Mouse (Mus musculus) granulocyte monocyte progenitor cell, adult 5-6 weeks (primary cell): ENCODE measurements around the gene Pde4b. TPM values are rescaled to one million over a fixed set of nuclear protein-coding genes. Genes with fewer than 3 reads are reported as not detected.

Experiments
- ATAC-seq: replicated peaks from 2 replicates; pipeline ENCODE4 v1.8.0; 2016; ENCODE audit warnings: mild to moderate bottlenecking, moderate TSS enrichment, inconsistent platforms; ENCODE audit not compliant: poor library complexity, severe bottlenecking
- total RNA-seq, 2 experiments: library from RNA; stranded (forward) in 1 of 2; stranded (reverse) in 1 of 2; fragments of 200-712, 200-1000 nt in 1 of 2; fragments of >200 nt in 1 of 2; fragmentation: Nextera tagmentation in 1 of 2; gene quantifications; 2 replicates each; pipeline ENCODE4 v1.2.3; 2014 to 2017

Gene Pde4b
- total RNA-seq, 2 experiments from 2014 or later, result 6.1 to 10.3 TPM

- no peak for ATAC-seq
These were observed 479.8 kb downstream of the Pde4b start for GRCm38 (mm10) chr4:102567111-102567510.

GRCm38 (mm10) chr4:102567676-102568254, 480.4 kb downstream of the Pde4b start:
- ATAC-seq, result no peak

GRCm38 (mm10) chr4:102568591-102568990, 481.2 kb downstream of the Pde4b start:
- no peak for ATAC-seq

- ATAC-seq, result no peak
These were observed 481.8 kb downstream of the Pde4b start for GRCm38 (mm10) chr4:102569101-102569583.

- peak; percentile 38 for ATAC-seq
These were observed 482.8 kb downstream of the Pde4b start for GRCm38 (mm10) chr4:102569950-102570765.

GRCm38 (mm10) chr4:102570766-102571411, 483.5 kb downstream of the Pde4b start:
- ATAC-seq, result no peak

- peak; percentile 36 for ATAC-seq
These were observed 484.7 kb downstream of the Pde4b start for GRCm38 (mm10) chr4:102572031-102572430.

GRCm38 (mm10) chr4:102572591-102572990, 485.2 kb downstream of the Pde4b start:
- ATAC-seq, result no peak

- no peak for ATAC-seq
These were observed 486.0 kb downstream of the Pde4b start for GRCm38 (mm10) chr4:102573361-102573781.

- ATAC-seq, result peak; percentile 63
These were observed 486.9 kb downstream of the Pde4b start for GRCm38 (mm10) chr4:102574226-102574625.

- ATAC-seq, result no peak
These were observed 487.4 kb downstream of the Pde4b start for GRCm38 (mm10) chr4:102574666-102575254.

- no peak for ATAC-seq
These were observed 488.8 kb downstream of the Pde4b start for GRCm38 (mm10) chr4:102576109-102576508.

GRCm38 (mm10) chr4:102577636-102578035, 490.3 kb downstream of the Pde4b start:
- ATAC-seq, result 0 out of 2 replicates have a peak, but pooled peaks have one; percentile 2

- no peak for ATAC-seq
These were observed 491.7 kb downstream of the Pde4b start for GRCm38 (mm10) chr4:102579051-102579450.

GRCm38 (mm10) chr4:102579746-102580145, 492.4 kb downstream of the Pde4b start:
- peak; percentile 12; the same call in 1 of the 2 replicates for ATAC-seq

GRCm38 (mm10) chr4:102582165-102582749, 494.9 kb downstream of the Pde4b start:
- ATAC-seq, result no peak

GRCm38 (mm10) chr4:102582963-102583362, 495.6 kb downstream of the Pde4b start:
- ATAC-seq, result no peak

GRCm38 (mm10) chr4:102583469-102583868, 496.1 kb downstream of the Pde4b start:
- ATAC-seq, result peak; percentile 20; the same call in 1 of the 2 replicates

- ATAC-seq, result peak; percentile 40
These were observed 497.4 kb downstream of the Pde4b start for GRCm38 (mm10) chr4:102584601-102585265.

- ATAC-seq, result no peak
These were observed 498.2 kb downstream of the Pde4b start for GRCm38 (mm10) chr4:102585541-102585940.
